Mouse (Mus musculus) lung, adult 2 months (tissue): ENCODE results near the gene Thsd4.

Experiments used
- CTCF ChIP-seq: fragments of 200-500 bp; IDR thresholded peaks from 2 replicates; pipeline ENCODE4 v1.5.1; 2011; ENCODE audit warnings: mild to moderate bottlenecking, low read length, control low read depth; ENCODE audit not compliant: insufficient read depth
- POLR2A ChIP-seq: fragments of 200-500 bp; IDR thresholded peaks from 2 replicates; pipeline ENCODE4 v1.6.1; 2011; ENCODE audit warnings: low read depth, mild to moderate bottlenecking, control low read depth, low read length, borderline replicate concordance; ENCODE audit errors: extremely low read depth

DNA sequence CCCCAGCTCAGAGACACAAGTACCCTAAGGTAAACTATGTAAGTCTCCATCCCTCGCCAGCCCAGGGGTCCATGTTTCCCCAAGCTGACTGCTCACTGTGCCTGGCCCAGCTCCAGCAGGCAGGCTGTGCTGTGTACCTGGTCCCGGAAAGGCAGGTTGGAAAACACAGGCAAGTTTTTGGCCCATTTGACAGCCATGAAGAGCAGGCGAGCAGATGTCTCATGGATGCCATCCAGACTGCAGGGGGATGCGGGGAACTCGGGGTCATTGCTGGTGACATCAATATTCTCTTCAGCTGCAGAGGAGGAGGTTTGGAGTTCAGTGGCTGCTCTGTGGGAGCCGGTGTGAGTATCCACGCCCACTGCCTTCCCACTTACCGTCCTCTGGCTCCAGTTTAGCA lies 573.6 kb downstream of the Thsd4 start:
- TF ChIP-seq POLR2A (no peak), CTCF (no peak)
